ENCODE assay signal across 8 mouse cellular contexts in the genomic region with DNA sequence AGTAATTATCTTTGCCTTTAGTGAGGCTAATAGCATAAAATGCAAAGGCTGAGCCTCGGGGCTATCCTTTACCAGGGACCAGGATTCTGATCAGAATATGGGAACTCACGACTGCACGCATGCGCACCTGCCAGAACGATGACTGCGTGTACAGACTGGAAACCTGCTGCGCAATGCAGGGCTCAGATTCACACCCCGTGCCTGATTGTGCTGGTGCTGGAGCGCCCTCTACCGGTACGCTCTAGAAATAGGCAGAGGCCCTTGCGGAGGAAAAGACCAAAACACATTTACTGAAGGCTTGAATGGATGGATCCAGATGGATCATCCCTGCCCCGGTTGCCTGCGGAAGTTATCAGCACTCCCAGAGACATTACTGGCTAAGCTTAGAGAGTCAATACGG. TPM values are rescaled to one million over a fixed set of nuclear protein-coding genes. Genes with fewer than 3 reads are reported as not detected.
DNase-seq lines count a peak whose midpoint lies in the region; ATAC-seq lines count a peak whose summit lies in the region.

No protein-coding gene starts in this region.

- H3K4me3 ChIP-seq in forebrain, embryonic 11.5 days (ENCODE audit: low read depth, low read length) = no peak overlapping the region
- no peak overlapping the region for H3K4me3 ChIP-seq in neural tube, embryonic 15.5 days (replicated peaks)

- H3K4me2 ChIP-seq in forebrain, embryonic 11.5 days (ENCODE audit: low read depth, low read length, severe bottlenecking) = 0 out of 2 replicates have a peak overlapping the region, but pooled peaks have one; percentile 27
- H3K4me2 ChIP-seq in neural tube, embryonic 15.5 days = peak overlapping the region; percentile 35

- H3K27me3 ChIP-seq in forebrain, embryonic 11.5 days (ENCODE audit: control insufficient read depth, insufficient read depth, low read length) = no peaks in the 10 kb centered on the region; the same call in 1 of the 2 replicates
- no peaks in the 10 kb centered on the region for H3K27me3 ChIP-seq in neural tube, embryonic 15.5 days (replicated peaks)

- peaks cover 5% of the 10 kb centered on the region; the same call in 1 of the 2 replicates for H3K4me1 ChIP-seq in forebrain, embryonic 11.5 days (replicated peaks; ENCODE audit: control insufficient read depth, insufficient read depth, low read length)
- peaks cover 32% of the 10 kb centered on the region for H3K4me1 ChIP-seq in neural tube, embryonic 15.5 days

- peak; percentile 83 to 88 for DNase-seq in CD8-positive naive resting alpha-beta T cell, adult 2 months (ENCODE audit: low read depth in 2 of 2, low spot score in 2 of 2)
- DNase-seq in c-Kit-positive CD71-negative TER-119-negative erythroid progenitor cells, embryonic 14.5 days (ENCODE audit: low read depth) = peak; percentile 90
- peak; percentile 97 for DNase-seq in forebrain, embryonic 11.5 days (ENCODE audit: low spot score)
- DNase-seq in heart, postnatal 10 days = peak; percentile 93 to 96
- DNase-seq in kidney, postnatal 4 days = peak; percentile 94 to 95
- peak; percentile 90 to 93 for DNase-seq in lung, adult 18-20 months
- peak; percentile 95 for DNase-seq in testis, postnatal 10 days (ENCODE audit: low spot score)

- no peaks in the 10 kb centered on the region for H3K36me3 ChIP-seq in forebrain, embryonic 11.5 days (ENCODE audit: control insufficient read depth, insufficient read depth, low read length)
- H3K36me3 ChIP-seq in neural tube, embryonic 15.5 days = no peaks in the 10 kb centered on the region

- WGBS in forebrain, embryonic 11.5 days = 2% methylated on average over 15 of the region's 15 CpGs
- WGBS in neural tube, embryonic 15.5 days = 1% methylated on average over 15 of the region's 15 CpGs

- no peak overlapping the region for H3K27ac ChIP-seq in forebrain, embryonic 11.5 days (ENCODE audit: low read depth, low read length)
- H3K27ac ChIP-seq in neural tube, embryonic 15.5 days (replicated peaks) = peak overlapping the region; percentile 45

- intact Hi-C loops in heart, postnatal 10 days (cut with DNase I) = loop anchor here (1.0 to 10.0 kb wide), 5 partner anchors 143 to 351 kb away; no protein-coding TSS in a partner anchor

- peak overlapping the region; percentile 32; the same call in 1 of the 2 replicates for H3K9ac ChIP-seq in forebrain, embryonic 11.5 days (ENCODE audit: low read length)
- peak overlapping the region; percentile 23; the same call in 1 of the 2 replicates for H3K9ac ChIP-seq in neural tube, embryonic 15.5 days (replicated peaks)

- peak; percentile 55 for ATAC-seq in forebrain, embryonic 11.5 days (replicated peaks; ENCODE audit: low FRiP score)
- ATAC-seq in neural tube, embryonic 15.5 days (ENCODE audit: low FRiP score) = peak; percentile 75

- no peaks in the 10 kb centered on the region for H3K9me3 ChIP-seq in forebrain, embryonic 11.5 days (ENCODE audit: control insufficient read depth, low read length)
- H3K9me3 ChIP-seq in neural tube, embryonic 15.5 days (replicated peaks) = no peaks in the 10 kb centered on the region

RNA-seq across cellular contexts. Expression of gene Arl4c, which starts 3.8 kb away (rescaled TPM):
- 9.2 and 13.3 TPM in 2 replicates for polyA plus RNA-seq in forebrain, embryonic 11.5 days (2014; fragmentation: Nextera tagmentation; extraction: Ambion mirVana)
- 10 to 100 TPM; 18.8 to 21.0 TPM for total RNA-seq in heart, postnatal 10 days (2021)
- 38.1 and 43.5 TPM in 2 replicates for polyA plus RNA-seq in neural tube, embryonic 15.5 days (2015; fragmentation: Nextera tagmentation; extraction: Ambion mirVana)
